Mouse (Mus musculus): ENCODE data around the gene Ttc38. TPM values are rescaled to one million over a fixed set of nuclear protein-coding genes. Genes with fewer than 3 reads are reported as not detected.
A peak's percentile ranks its signal among the peaks of the same experiment; 100 is the strongest.

Gene Ttc38
- polyA plus RNA-seq, 1 experiment = 1.3 TPM

- TF ChIP-seq GATA1 (IDR thresholded peaks at IDR 0.05; ENCODE audit: low read length) = no peak
These were observed 26.9 kb downstream of the Ttc38 start for GRCm38 (mm10) chr15:85858980-85859489.

DNA sequence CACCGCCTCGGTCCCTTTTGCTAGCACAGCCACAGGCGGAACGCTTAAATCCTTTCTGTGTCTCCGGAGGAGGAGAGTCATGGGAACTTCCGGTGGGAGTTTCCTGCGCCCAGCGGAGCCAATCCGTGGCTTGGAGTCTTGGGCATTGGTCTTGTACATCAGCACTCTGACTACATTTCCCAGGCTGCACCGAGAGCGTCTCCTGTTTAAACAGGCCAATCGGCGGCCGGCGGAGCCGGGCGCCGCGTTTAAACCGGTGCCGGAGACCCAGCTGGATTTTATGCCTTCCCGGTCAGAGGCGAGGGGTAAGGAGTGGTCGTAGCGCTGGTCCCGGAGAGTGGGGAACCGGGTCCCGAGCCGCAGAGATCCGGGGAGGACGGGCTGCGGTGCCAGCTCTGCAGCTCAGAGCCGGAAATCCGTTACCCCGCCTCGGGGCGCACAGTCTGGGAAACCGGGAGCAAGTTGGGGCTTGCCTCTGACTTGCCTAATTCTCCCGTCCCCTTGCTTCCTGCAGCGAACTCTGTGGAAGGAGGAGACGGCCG, 27.5 kb downstream of the Ttc38 start, which contains the start of gene Gtse1:
Gene Gtse1 (plus strand): TSS at position 256 of the 542 bp plus-strand sequence.
- TF ChIP-seq GATA1 (IDR thresholded peaks at IDR 0.05; ENCODE audit: low read length) = no peak

DNA sequence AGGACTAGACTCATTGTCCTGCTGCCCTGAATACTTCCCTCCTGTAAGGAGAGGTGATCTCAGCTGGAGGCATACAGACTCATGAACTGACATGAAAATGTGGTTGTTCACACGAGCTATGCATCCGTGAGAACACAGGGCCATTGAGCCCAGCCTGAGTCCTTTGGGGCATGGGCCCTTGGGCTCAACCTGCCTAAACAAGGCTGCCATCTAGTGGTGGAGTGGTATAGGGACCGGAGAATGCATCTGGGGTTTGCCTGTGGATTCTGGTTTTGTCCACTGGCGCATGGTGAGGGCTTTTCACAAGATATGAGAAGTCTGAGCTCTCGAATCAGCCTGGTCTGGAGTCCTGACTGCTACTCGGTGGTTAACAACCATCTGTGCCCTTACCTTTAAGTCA, 35.6 kb downstream of the Ttc38 start:
- TF ChIP-seq GATA1 (IDR thresholded peaks at IDR 0.05; ENCODE audit: low read length) = no peak

- no peak for TF ChIP-seq GATA1 (IDR thresholded peaks at IDR 0.05; ENCODE audit: low read length)
These were observed 45.2 kb downstream of the Ttc38 start for GRCm38 (mm10) chr15:85877336-85877735.

DNA sequence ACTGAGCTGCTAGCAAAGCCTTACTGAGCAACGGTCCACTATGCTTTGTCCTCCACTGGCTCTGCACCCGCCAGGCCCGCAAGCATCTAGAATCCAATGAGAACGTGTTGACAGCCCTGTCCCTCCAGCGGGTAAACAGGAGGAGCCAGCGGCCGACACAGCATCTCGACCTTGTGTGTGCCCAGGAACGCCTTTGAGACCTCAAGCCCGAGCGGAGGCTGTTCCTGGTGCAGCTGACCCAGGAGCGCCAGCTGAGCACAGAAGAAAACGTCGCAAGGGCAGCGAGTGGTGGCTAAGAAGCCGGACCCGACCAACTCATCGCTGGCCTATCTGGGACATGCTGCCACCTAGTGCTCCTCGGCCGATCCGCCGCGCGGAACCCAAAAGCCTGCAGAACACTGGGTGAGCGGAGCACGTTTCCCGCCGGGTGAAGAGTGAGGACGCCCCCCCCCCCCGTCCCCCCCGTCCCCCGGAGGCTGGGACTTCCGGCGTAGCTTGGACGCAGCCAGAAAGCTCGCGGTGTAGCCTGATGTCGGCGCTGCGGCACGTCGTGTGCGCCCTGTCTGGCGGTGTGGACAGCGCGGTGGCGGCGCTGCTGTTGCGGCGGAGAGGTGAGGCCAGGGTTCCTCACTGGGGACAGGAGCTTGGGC, 46.9 kb downstream of the Ttc38 start, which contains the start of gene Trmu:
Gene Trmu (plus strand): TSS at position 465 of the 650 bp plus-strand sequence.
- TF ChIP-seq GATA1 (IDR thresholded peaks at IDR 0.05; ENCODE audit: low read length) = no peak

GRCm38 (mm10) chr15:85879498-85879895, 47.4 kb downstream of the Ttc38 start:
- no peak for TF ChIP-seq GATA1 (IDR thresholded peaks at IDR 0.05; ENCODE audit: low read length)

- TF ChIP-seq GATA1 (IDR thresholded peaks at IDR 0.05; ENCODE audit: low read length) = no peak
These were observed 53.5 kb downstream of the Ttc38 start for GRCm38 (mm10) chr15:85885606-85886005.

GRCm38 (mm10) chr15:85889235-85889634, 57.1 kb downstream of the Ttc38 start:
- TF ChIP-seq GATA1 (IDR thresholded peaks at IDR 0.05; ENCODE audit: low read length) = no peak

- no peak for TF ChIP-seq GATA1 (IDR thresholded peaks at IDR 0.05; ENCODE audit: low read length)
These were observed 59.9 kb downstream of the Ttc38 start for GRCm38 (mm10) chr15:85891971-85892370.

DNA sequence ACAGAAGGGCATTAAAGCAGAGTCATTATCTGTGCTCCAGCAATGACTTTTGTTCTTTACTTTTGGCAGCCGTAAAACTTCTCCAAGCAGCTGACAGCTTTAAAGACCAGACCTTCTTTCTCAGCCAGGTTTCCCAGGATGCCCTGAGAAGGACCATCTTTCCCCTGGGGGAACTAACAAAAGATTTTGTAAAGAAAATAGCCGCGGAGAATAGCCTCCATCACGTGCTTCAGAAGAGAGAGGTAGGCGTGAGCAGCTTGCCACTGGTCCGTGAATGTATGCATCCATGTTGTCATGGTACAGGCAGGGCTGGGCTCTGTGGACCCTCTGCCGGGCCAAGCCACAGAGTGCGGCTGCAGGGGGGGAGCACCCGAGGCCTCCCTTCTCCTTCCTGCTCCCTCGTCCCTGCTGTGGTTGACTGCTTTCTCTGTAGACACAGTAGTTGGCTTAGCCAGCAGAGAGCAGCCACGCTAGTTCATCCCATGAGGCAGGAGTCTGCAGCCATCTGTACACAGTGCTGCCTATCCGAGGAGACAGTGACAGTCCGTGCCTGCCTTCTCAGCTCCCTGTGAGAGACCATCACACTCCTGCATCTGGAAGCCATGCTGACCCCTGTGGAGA, 60.5 kb downstream of the Ttc38 start:
- TF ChIP-seq GATA1 (IDR thresholded peaks at IDR 0.05; ENCODE audit: low read length) = no peak

GRCm38 (mm10) chr15:85893871-85894270, 61.8 kb downstream of the Ttc38 start:
- TF ChIP-seq GATA1 (IDR thresholded peaks at IDR 0.05; ENCODE audit: low read length) = no peak

GRCm38 (mm10) chr15:85896284-85896683, 64.2 kb downstream of the Ttc38 start:
- TF ChIP-seq GATA1 (IDR thresholded peaks at IDR 0.05; ENCODE audit: low read length) = no peak

GRCm38 (mm10) chr15:85897113-85897512, 65.0 kb downstream of the Ttc38 start:
- TF ChIP-seq GATA1 (IDR thresholded peaks at IDR 0.05; ENCODE audit: low read length) = no peak

DNA sequence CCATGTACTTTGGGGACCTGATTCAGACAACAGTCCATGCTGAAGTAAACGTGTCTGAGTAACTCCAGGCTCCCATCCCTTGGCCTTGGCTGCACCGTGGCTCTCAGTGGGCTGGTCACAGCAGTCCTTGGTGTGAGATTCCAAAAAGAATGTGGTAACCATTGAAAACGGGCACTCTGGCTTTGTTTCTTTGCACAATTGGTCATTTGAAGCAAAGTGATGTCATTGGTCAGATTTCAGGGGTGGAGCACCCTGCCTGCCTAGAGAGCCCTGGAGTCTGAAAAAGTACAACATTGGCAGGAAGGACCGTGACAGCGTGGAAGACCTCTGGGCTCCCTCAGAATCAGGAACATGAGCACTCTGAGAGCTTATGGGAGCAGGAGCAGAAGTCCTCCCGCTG, 67.3 kb downstream of the Ttc38 start:
- TF ChIP-seq GATA1 (IDR thresholded peaks at IDR 0.05; ENCODE audit: low read length) = no peak

GRCm38 (mm10) chr15:85900318-85900717, 68.2 kb downstream of the Ttc38 start:
- no peak for TF ChIP-seq GATA1 (IDR thresholded peaks at IDR 0.05; ENCODE audit: low read length)

DNA sequence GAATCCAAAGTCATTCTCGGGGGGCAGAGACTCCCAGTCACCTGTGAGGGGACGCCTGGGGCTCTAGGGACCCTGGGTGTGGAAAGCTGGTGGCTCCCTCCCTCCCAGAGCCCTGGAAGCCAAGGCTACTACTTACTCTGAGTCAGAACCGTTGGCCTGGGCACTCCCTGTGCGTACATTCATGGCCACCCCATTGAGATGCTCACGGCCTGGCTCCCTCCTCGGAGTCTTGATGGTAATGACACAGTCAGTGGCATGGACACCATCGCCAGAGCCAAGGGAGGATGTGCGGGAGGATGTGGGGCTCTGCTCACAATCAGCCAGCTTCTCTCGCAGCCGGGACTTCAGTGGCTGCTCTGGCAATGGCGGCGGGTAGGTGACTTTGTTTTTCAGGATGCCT, 68.7 kb downstream of the Ttc38 start:
- no peak for TF ChIP-seq GATA1 (IDR thresholded peaks at IDR 0.05; ENCODE audit: low read length)

- peak; percentile 30 for TF ChIP-seq GATA1 (IDR thresholded peaks at IDR 0.05; ENCODE audit: low read length)
These were observed 70.4 kb downstream of the Ttc38 start for GRCm38 (mm10) chr15:85902505-85902904.

All from G1E-ER4 (cell line).